Mouse (Mus musculus) midbrain, postnatal 0 days (tissue): ENCODE results near the gene Rps6ka5. TPM values are rescaled to one million over a fixed set of nuclear protein-coding genes. Genes with fewer than 3 reads are reported as not detected.
A peak's percentile ranks its signal among the peaks of the same experiment; 100 is the strongest.

ENCODE experiments used
- ATAC-seq: fragments of 200-750 bp; cut with Nextera tagmentation; 2 replicates; pipeline ENCODE4 v1.8.0; 2017; ENCODE audit warnings: moderate number of reproducible peaks, mild to moderate bottlenecking, moderate TSS enrichment, moderate library complexity; ENCODE audit not compliant: low FRiP score
- DNase-seq: peaks from one replicate; pipeline ENCODE4 v3.0.0-alpha.2; 2015; ENCODE audit warnings: low spot score
- H3K27ac ChIP-seq: fragments of 300-500 bp; sonication (generic); 2 replicates; pipeline ENCODE4 v1.5.1; 2014; ENCODE audit warnings: low read depth, mild to moderate bottlenecking, low read length, mixed read lengths
- H3K27me3 ChIP-seq: fragments of 300-500 bp; sonication (generic); 2 replicates; pipeline ENCODE4 v1.6.1; 2014; ENCODE audit warnings: low read length, control low read depth, mixed read lengths; ENCODE audit not compliant: insufficient read depth
- H3K36me3 ChIP-seq: fragments of 300-500 bp; sonication (generic); 2 replicates; pipeline ENCODE4 v1.6.1; 2014; ENCODE audit warnings: low read length, control low read depth, mixed read lengths; ENCODE audit not compliant: insufficient read depth
- H3K4me1 ChIP-seq: fragments of 300-500 bp; sonication (generic); 2 replicates; pipeline ENCODE4 v1.6.1; 2014; ENCODE audit warnings: mild to moderate bottlenecking, control low read depth, antibody characterized with exemption, low read length, mixed read lengths; ENCODE audit not compliant: insufficient read depth
- H3K4me2 ChIP-seq: fragments of 300-500 bp; sonication (generic); 2 replicates; pipeline ENCODE4 v1.6.1; 2014; ENCODE audit warnings: low read depth, mild to moderate bottlenecking, low read length, mixed read lengths; ENCODE audit not compliant: poor library complexity, severe bottlenecking
- H3K4me3 ChIP-seq: fragments of 300-500 bp; sonication (generic); 2 replicates; pipeline ENCODE4 v1.5.1; 2014; ENCODE audit warnings: low read depth, mild to moderate bottlenecking, low read length, moderate library complexity
- H3K9ac ChIP-seq: fragments of 300-500 bp; sonication (generic); replicated peaks from 2 replicates; pipeline ENCODE4 v1.6.1; 2014; ENCODE audit warnings: mild to moderate bottlenecking, low read length, moderate library complexity, mixed read lengths; ENCODE audit not compliant: poor library complexity, severe bottlenecking
- H3K9me3 ChIP-seq: fragments of 300-500 bp; sonication (generic); 2 replicates; pipeline ENCODE4 v1.6.1; 2016; ENCODE audit warnings: low read length, control low read depth
- CTCF ChIP-seq: IDR thresholded peaks from 2 replicates; pipeline ENCODE4 v1.5.1; 2016; ENCODE audit warnings: antibody characterized with exemption, mild to moderate bottlenecking
- WGBS: fragments of 180-500 bp; shearing (Covaris S2); extraction: QIAGEN DNeasy Blood & Tissue Kit; methylation state at CpG from one replicate; pipeline ENCODE4 v1.1.7; 2014; 5-methylcytosine and 5-hydroxymethylcytosine counted together
- polyA plus RNA-seq: library from polyadenylated mRNA; unstranded; fragments of >200 nt; fragmentation: Nextera tagmentation; extraction: Ambion mirVana; gene quantifications from 2 replicates; pipeline ENCODE4 v1.2.1, GENCODE M21; 2015
- total RNA-seq: library from RNA; depleted of rRNA; stranded (reverse); fragments of >200 nt; gene quantifications from 2 replicates; pipeline ENCODE4 v1.2.3, GENCODE M21; 2014

Rps6ka5 gene
- total and polyA plus RNA-seq, 2 experiments from 2014 or later = 4.9 to 12.6 TPM

DNA sequence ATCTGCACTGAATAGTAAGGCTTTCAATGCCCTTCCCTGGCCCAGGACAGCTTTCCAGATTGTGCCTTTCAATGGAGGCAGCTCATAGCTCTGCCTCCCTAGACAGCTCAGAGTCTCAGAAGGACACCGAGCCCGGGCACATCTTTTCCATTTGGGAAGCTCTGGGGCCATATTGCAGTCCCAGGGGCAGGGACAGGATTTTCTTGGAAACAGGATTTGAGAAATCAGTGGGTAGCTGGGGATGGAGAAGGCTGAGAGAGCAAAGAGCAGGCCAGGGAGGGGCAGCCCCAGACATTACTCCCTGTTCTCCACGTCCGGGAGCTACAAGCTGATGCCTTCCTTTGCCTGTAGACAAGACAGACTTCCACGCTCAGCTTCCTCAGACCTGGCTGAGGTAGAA lies 197.1 kb downstream of the Rps6ka5 start:
- H3K4me2 ChIP-seq = no peak overlapping the region
- no peak for TF ChIP-seq CTCF
- H3K36me3 ChIP-seq = no peaks in the 10 kb centered on the region
- no peaks in the 10 kb centered on the region for H3K9me3 ChIP-seq
- no peak overlapping the region for H3K27ac ChIP-seq
- no peak overlapping the region for H3K4me3 ChIP-seq
- 73% methylated on average over 5 of the region's 5 CpGs for WGBS
- H3K9ac ChIP-seq = no peak overlapping the region
- DNase-seq (no peak), ATAC-seq (no peak)
- peaks cover 7% of the 10 kb centered on the region; the same call in 1 of the 2 replicates for H3K4me1 ChIP-seq
- no peaks in the 10 kb centered on the region for H3K27me3 ChIP-seq

- H3K27ac ChIP-seq = no peak overlapping the region
- 36% methylated on average over 8 of the region's 8 CpGs for WGBS
- no peak for TF ChIP-seq CTCF
- H3K9me3 ChIP-seq = no peaks in the 10 kb centered on the region
- no peak overlapping the region for H3K9ac ChIP-seq
- no peaks in the 10 kb centered on the region for H3K36me3 ChIP-seq
- H3K4me3 ChIP-seq = no peak overlapping the region
- DNase-seq (no peak), ATAC-seq (no peak)
- no peak overlapping the region for H3K4me2 ChIP-seq
- H3K27me3 ChIP-seq = no peaks in the 10 kb centered on the region
- H3K4me1 ChIP-seq = peaks cover 4% of the 10 kb centered on the region; the same call in 1 of the 2 replicates
These were observed 197.6 kb downstream of the Rps6ka5 start for GRCm38 (mm10) chr12:100529172-100529571.

- Histone ChIP-seq H3K36me3 (no peaks in the 10 kb centered on the region), H3K4me1 (0 out of 2 replicates have a peak, but pooled peaks cover 3% of the 10 kb centered on the region), H3K9me3 (no peaks in the 10 kb centered on the region), H3K27me3 (no peaks in the 10 kb centered on the region), H3K9ac (0 out of 2 replicates have a peak overlapping the region, but pooled peaks have one; percentile 13), H3K27ac (peak overlapping the region; percentile 38; the same call in 1 of the 2 replicates), H3K4me3 (no peak overlapping the region), H3K4me2 (peak overlapping the region; percentile 51)
- TF ChIP-seq CTCF = no peak
- peak; percentile 6; the same call in 1 of the 2 replicates for ATAC-seq
- no peak for DNase-seq
- WGBS = 62% methylated on average over 3 of the region's 3 CpGs
These were observed 198.5 kb downstream of the Rps6ka5 start for GRCm38 (mm10) chr12:100528246-100528645.

DNA sequence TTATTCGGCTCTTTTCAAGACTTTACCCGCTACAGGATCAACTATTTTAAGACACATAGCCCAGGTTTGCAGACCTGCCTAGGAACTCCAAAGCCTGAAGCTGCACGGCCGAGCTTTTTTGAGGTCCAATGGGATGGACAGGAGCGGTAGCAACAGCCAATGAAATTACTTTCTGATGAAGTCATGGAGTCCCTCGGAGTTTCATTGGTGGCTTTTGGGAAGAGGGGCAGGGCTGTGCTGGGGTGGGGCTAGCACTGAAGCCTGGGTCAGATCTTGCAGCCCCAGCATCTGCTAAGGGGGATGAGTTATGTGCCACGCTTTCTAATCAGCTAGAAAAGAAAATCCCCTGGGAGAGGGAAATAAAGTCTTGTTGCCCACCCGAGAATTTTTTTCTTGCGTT lies 199.0 kb downstream of the Rps6ka5 start:
- ATAC-seq = peak; percentile 98
- Histone ChIP-seq H3K36me3 (no peaks in the 10 kb centered on the region), H3K27ac (peak overlapping the region; percentile 38), H3K9ac (no peak overlapping the region), H3K4me1 (0 out of 2 replicates have a peak, but pooled peaks cover 3% of the 10 kb centered on the region), H3K4me3 (peak overlapping the region; percentile 22), H3K9me3 (no peaks in the 10 kb centered on the region), H3K27me3 (no peaks in the 10 kb centered on the region), H3K4me2 (peak overlapping the region; percentile 51)
- DNase-seq = peak; percentile 93
- whole genome bisulfite sequencing = 5% methylated on average over 9 of the region's 9 CpGs
- no peak for TF ChIP-seq CTCF

- H3K9me3 ChIP-seq = no peaks in the 10 kb centered on the region
- peak overlapping the region; percentile 51 for H3K4me2 ChIP-seq
- peak; percentile 28; the same call in 1 of the 2 replicates for ATAC-seq
- 0 out of 2 replicates have a peak, but pooled peaks cover 3% of the 10 kb centered on the region for H3K4me1 ChIP-seq
- H3K27me3 ChIP-seq = no peaks in the 10 kb centered on the region
- WGBS = 46% methylated on average over 9 of the region's 9 CpGs
- no peak overlapping the region for H3K9ac ChIP-seq
- peak overlapping the region; percentile 22; the same call in 1 of the 2 replicates for H3K4me3 ChIP-seq
- H3K36me3 ChIP-seq = no peaks in the 10 kb centered on the region
- TF ChIP-seq CTCF = no peak
- DNase-seq = peak; percentile 52
- H3K27ac ChIP-seq = peak overlapping the region; percentile 32
These were observed 199.5 kb downstream of the Rps6ka5 start for GRCm38 (mm10) chr12:100527241-100527640.

DNA sequence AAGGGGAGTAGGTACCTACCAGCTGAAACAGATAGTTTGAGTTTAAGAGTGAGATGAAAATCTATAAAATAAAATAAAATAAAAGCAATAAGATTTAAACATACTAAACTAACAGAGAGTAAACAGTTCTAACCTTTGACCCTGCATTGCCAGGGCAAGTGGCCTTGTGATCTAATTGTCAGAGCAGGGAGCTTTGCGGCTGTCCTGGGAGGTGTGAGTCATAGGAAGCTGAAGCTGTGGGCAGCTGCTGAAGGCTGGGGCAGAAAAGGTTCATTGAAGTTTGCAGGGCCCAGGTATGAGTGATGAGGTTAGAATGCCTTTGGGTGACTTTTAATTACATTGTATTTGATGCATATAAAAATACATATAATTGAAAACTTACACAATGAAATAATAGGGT lies 200.8 kb downstream of the Rps6ka5 start:
- WGBS = 80% methylated on average over 1 of the region's 1 CpGs
- DNase-seq (no peak), ATAC-seq (no peak)
- Histone ChIP-seq H3K36me3 (no peaks in the 10 kb centered on the region), H3K9ac (no peak overlapping the region), H3K4me2 (no peak overlapping the region), H3K4me3 (no peak overlapping the region), H3K27ac (no peak overlapping the region), H3K4me1 (0 out of 2 replicates have a peak, but pooled peaks cover 3% of the 10 kb centered on the region), H3K9me3 (no peaks in the 10 kb centered on the region), H3K27me3 (no peaks in the 10 kb centered on the region)
- TF ChIP-seq CTCF = no peak
